Mouse (Mus musculus) CH12.LX (cell line): Measurements from ENCODE around the gene Nkrf. TPM values are rescaled to one million over a fixed set of nuclear protein-coding genes. Genes with fewer than 3 reads are reported as not detected.

Experiments
- DNase-seq: peaks from one replicate; pipeline ENCODE4 v3.0.0-alpha.2; 2013; ENCODE audit errors: extremely low read depth
- H3K27ac ChIP-seq: 2 replicates; pipeline ENCODE4 v1.5.1; 2012; ENCODE audit warnings: low read depth, mild to moderate bottlenecking, control low read depth, moderate library complexity; ENCODE audit not compliant: insufficient read depth
- H3K27me3 ChIP-seq: replicated peaks from 2 replicates; pipeline ENCODE3; 2012; ENCODE audit warnings: inconsistent platforms
- H3K36me3 ChIP-seq, 2 experiments: replicated peaks in 1 of 2; 2 replicates each; pipeline versions ENCODE3 to v1.6.1; 2012; ENCODE audit warnings: inconsistent platforms in 1 of 2, low read length in 1 of 2, mild to moderate bottlenecking in 1 of 2, mixed read lengths in 1 of 2, moderate library complexity in 1 of 2; ENCODE audit not compliant: control insufficient read depth in 1 of 2, insufficient read depth in 1 of 2
- H3K4me1 ChIP-seq, 2 experiments: 2 replicates each; pipeline ENCODE4 v1.6.1; 2012; ENCODE audit warnings: inconsistent platforms in 1 of 2, moderate library complexity in 1 of 2; ENCODE audit not compliant: insufficient read depth in 2 of 2, control insufficient read depth in 1 of 2
- H3K4me2 ChIP-seq: 2 replicates; pipeline ENCODE4 v1.6.1; 2012; ENCODE audit warnings: low read depth, mild to moderate bottlenecking, control low read depth; ENCODE audit not compliant: poor library complexity, insufficient read depth, severe bottlenecking
- H3K4me3 ChIP-seq, 3 experiments: fragments of 150-350 bp in 1 of 3; sonication (generic) in 1 of 3; replicated peaks in 1 of 3; 2 replicates each; pipeline versions ENCODE3 to v1.5.1; 2011 to 2012; ENCODE audit warnings: low read depth in 2 of 3, low read length in 2 of 3, mild to moderate bottlenecking in 2 of 3, moderate library complexity in 2 of 3, control low read depth in 1 of 3, improper control_type of control experiment in 1 of 3, inconsistent platforms in 1 of 3, mixed read lengths in 1 of 3; ENCODE audit not compliant: poor library complexity in 1 of 3
- H3K79me2 ChIP-seq: replicated peaks from 2 replicates; pipeline ENCODE4 v1.6.1; 2012; ENCODE audit warnings: mild to moderate bottlenecking, moderate library complexity; ENCODE audit not compliant: control insufficient read depth, poor library complexity, insufficient read depth, severe bottlenecking; ENCODE audit errors: extremely low read depth
- H3K9ac ChIP-seq: 2 replicates; pipeline ENCODE4 v1.6.1; 2012; ENCODE audit warnings: low read depth, mild to moderate bottlenecking, control low read depth, moderate library complexity; ENCODE audit not compliant: insufficient read depth
- H3K9me3 ChIP-seq: replicated peaks from 2 replicates; pipeline ENCODE3; 2012; ENCODE audit warnings: low read length, inconsistent platforms, mixed read lengths
- CHD1 ChIP-seq: IDR thresholded peaks from 2 replicates; pipeline ENCODE4 v1.6.1; 2012; ENCODE audit warnings: low read depth, low read length, improper control_type of control experiment, inconsistent platforms
- CHD2 ChIP-seq: IDR thresholded peaks from 2 replicates; pipeline ENCODE4 v1.6.1; 2011; ENCODE audit warnings: low read length, improper control_type of control experiment
- CTCF ChIP-seq, 2 experiments: IDR thresholded peaks in 1 of 2; conservative IDR thresholded peaks in 1 of 2; 2 replicates each; pipeline ENCODE4 v1.5.1; 2011 to 2012; ENCODE audit warnings: low read depth in 2 of 2, low read length in 2 of 2, improper control_type of control experiment in 1 of 2, inconsistent platforms in 1 of 2, mild to moderate bottlenecking in 1 of 2, moderate library complexity in 1 of 2
- E2F4 ChIP-seq: IDR thresholded peaks from 2 replicates; pipeline ENCODE4 v1.6.1; 2011; ENCODE audit warnings: low read depth, low read length, improper control_type of control experiment; ENCODE audit not compliant: insufficient replicate concordance
- ELF1 ChIP-seq: IDR thresholded peaks from 2 replicates; pipeline ENCODE4 v1.6.1; 2014; ENCODE audit warnings: low read depth, mild to moderate bottlenecking, inconsistent platforms, low read length, improper control_type of control experiment
- EP300 ChIP-seq: IDR thresholded peaks from 2 replicates; pipeline ENCODE4 v1.6.1; 2011; ENCODE audit warnings: low read length, improper control_type of control experiment
- GABPA ChIP-seq: IDR thresholded peaks from 2 replicates; pipeline ENCODE4 v1.6.1; 2012; ENCODE audit warnings: low read depth, low read length, improper control_type of control experiment, inconsistent platforms; ENCODE audit not compliant: insufficient replicate concordance
- HCFC1 ChIP-seq: IDR thresholded peaks from 2 replicates; pipeline ENCODE4 v1.6.1; 2012; ENCODE audit warnings: low read depth, mild to moderate bottlenecking, inconsistent platforms, low read length, improper control_type of control experiment
- IRF4 ChIP-seq: IDR thresholded peaks from 2 replicates; pipeline ENCODE4 v1.6.1; 2014; ENCODE audit warnings: low read depth, mild to moderate bottlenecking, inconsistent platforms, low read length, improper control_type of control experiment
- JUN ChIP-seq: IDR thresholded peaks from 2 replicates; pipeline ENCODE4 v1.6.1; 2011; ENCODE audit warnings: low read depth, mild to moderate bottlenecking, low read length, improper control_type of control experiment, moderate library complexity; ENCODE audit not compliant: insufficient read depth
- KAT2A ChIP-seq: IDR thresholded peaks from 2 replicates; pipeline ENCODE4 v1.6.1; 2012; ENCODE audit warnings: low read length, improper control_type of control experiment, inconsistent platforms; ENCODE audit not compliant: insufficient replicate concordance
- MAX ChIP-seq: IDR thresholded peaks from 2 replicates; pipeline ENCODE4 v1.6.1; 2011; ENCODE audit warnings: low read length, improper control_type of control experiment
- MAZ ChIP-seq: IDR thresholded peaks from 2 replicates; pipeline ENCODE4 v1.6.1; 2012; ENCODE audit warnings: low read depth, mild to moderate bottlenecking, inconsistent platforms, low read length, improper control_type of control experiment, moderate library complexity
- MEF2A ChIP-seq: IDR thresholded peaks from 2 replicates; pipeline ENCODE4 v1.6.1; 2014; ENCODE audit warnings: low read depth, mild to moderate bottlenecking, inconsistent platforms, low read length, improper control_type of control experiment, borderline replicate concordance
- MXI1 ChIP-seq: IDR thresholded peaks from 2 replicates; pipeline ENCODE4 v1.6.1; 2011; ENCODE audit warnings: mild to moderate bottlenecking, low read depth, low read length, improper control_type of control experiment
- MYC ChIP-seq: IDR thresholded peaks from 2 replicates; pipeline ENCODE4 v1.6.1; 2011; ENCODE audit warnings: low read depth, mild to moderate bottlenecking, improper control_type of control experiment, low read length
- PAX5 ChIP-seq: IDR thresholded peaks from 2 replicates; pipeline ENCODE4 v1.6.1; 2012; ENCODE audit warnings: low read length, inconsistent platforms, mixed read lengths
- POLR2A ChIP-seq: IDR thresholded peaks from 2 replicates; pipeline ENCODE4 v1.6.1; 2011; ENCODE audit warnings: low read depth, mild to moderate bottlenecking, improper control_type of control experiment, low read length
- POLR2AphosphoS2 ChIP-seq: IDR thresholded peaks from 2 replicates; pipeline ENCODE4 v1.6.1; 2011; ENCODE audit warnings: low read depth, low read length, improper control_type of control experiment
- RAD21 ChIP-seq: IDR thresholded peaks from 2 replicates; pipeline ENCODE4 v1.6.1; 2011; ENCODE audit warnings: low read depth, mild to moderate bottlenecking, low read length, improper control_type of control experiment, moderate library complexity
- RCOR1 ChIP-seq: conservative IDR thresholded peaks from 2 replicates; pipeline ENCODE4 v1.6.1; 2012; ENCODE audit warnings: low read depth, mild to moderate bottlenecking, inconsistent platforms, low read length, improper control_type of control experiment
- SIN3A ChIP-seq: IDR thresholded peaks from 2 replicates; pipeline ENCODE4 v1.6.1; 2012; ENCODE audit warnings: low read length, improper control_type of control experiment, inconsistent platforms
- SMC3 ChIP-seq: IDR thresholded peaks from 2 replicates; pipeline ENCODE4 v1.6.1; 2011; ENCODE audit warnings: low read depth, low read length, improper control_type of control experiment
- UBTF ChIP-seq: IDR thresholded peaks from 2 replicates; pipeline ENCODE4 v1.6.1; 2012; ENCODE audit warnings: low read depth, mild to moderate bottlenecking, inconsistent platforms, low read length, improper control_type of control experiment, moderate library complexity
- USF1 ChIP-seq: IDR thresholded peaks from 2 replicates; pipeline ENCODE4 v1.6.1; 2014; ENCODE audit warnings: low read depth, mild to moderate bottlenecking, inconsistent platforms, low read length, improper control_type of control experiment
- USF2 ChIP-seq: conservative IDR thresholded peaks from 2 replicates; pipeline ENCODE4 v1.6.1; 2011; ENCODE audit warnings: low read depth, low read length, improper control_type of control experiment
- ZC3H11A ChIP-seq: IDR thresholded peaks from 2 replicates; pipeline ENCODE4 v1.6.1; 2012; ENCODE audit warnings: low read depth, mild to moderate bottlenecking, inconsistent platforms, low read length, improper control_type of control experiment
- ZKSCAN1 ChIP-seq: IDR thresholded peaks from 2 replicates; pipeline ENCODE4 v1.6.1; 2012; ENCODE audit warnings: low read depth, inconsistent platforms, low read length, improper control_type of control experiment, borderline replicate concordance
- ZNF384 ChIP-seq: IDR thresholded peaks from 2 replicates; pipeline ENCODE4 v1.6.1; 2012; ENCODE audit warnings: low read depth, low read length, improper control_type of control experiment, inconsistent platforms
- dilution Hi-C: fragments of 300-500 bp; cut with MboI; formaldehyde crosslinking; loops from 2 replicates; pipeline ENCODE4 v1.14.3; 2020; ENCODE audit warnings: low sequenced_read_pairs; ENCODE audit not compliant: extremely low pct_unique_long_range_greater_than_20kb, extremely low pct_ligation_motif_present
- in situ Hi-C: fragments of 300-500 bp; cut with MboI; formaldehyde crosslinking; loops from 3 replicates; pipeline ENCODE4 v1.14.3; 2019; ENCODE audit warnings: low sequenced_read_pairs, low pct_ligation_motif_present, low pct_unique_long_range_greater_than_20kb, mixed read lengths
- polyA plus RNA-seq: library from polyadenylated mRNA; unstranded; fragments of >175 nt; gene quantifications from 2 replicates; pipeline ENCODE4 v1.2.1, GENCODE M21; 2012; ENCODE audit warnings: low read depth; ENCODE audit not compliant: insufficient read length
- total RNA-seq, 2 experiments: library from RNA; depleted of rRNA; stranded (reverse); fragments of 300-350 nt in 1 of 2; fragments of >200 nt in 1 of 2; gene quantifications; 2 replicates each; pipeline ENCODE4 v1.2.3; 2012 to 2014

Nkrf gene
- total and polyA plus RNA-seq, 3 experiments, result 7.0 to 19.7 (median 19.5) TPM

- Histone ChIP-seq H3K4me1 (peaks cover 0 to 8% of the 10 kb centered on the region in 2 experiments; a peak in 2 of 4 replicates), H3K9me3 (no peaks in the 10 kb centered on the region), H3K79me2 (peaks cover 18% of the 10 kb centered on the region; the same call in 1 of the 2 replicates), H3K27ac (no peak overlapping the region), H3K9ac (no peak overlapping the region; the same call in 1 of the 2 replicates), H3K4me2 (peak overlapping the region; percentile 56), H3K36me3 (peaks cover 0 to 4% of the 10 kb centered on the region in 2 experiments), H3K4me3 (peak overlapping the region in 2 of 3 experiments; percentile 38 to 50), H3K27me3 (no peaks in the 10 kb centered on the region)
- in situ Hi-C loops, result no loop called here
- DNase-seq, result no peak
- dilution Hi-C loops, result no loop called here
- TF ChIP-seq HCFC1 (no peak), ZNF384 (peak; percentile 44)
Observed at GRCm38 (mm10) chrX:36864609-36865328, 37.9 kb downstream of the Nkrf start.

GRCm38 (mm10) chrX:36863766-36864608 is 38.7 kb downstream of the Nkrf start:
- Histone ChIP-seq H3K9me3 (no peaks in the 10 kb centered on the region), H3K36me3 (peaks cover 0 to 6% of the 10 kb centered on the region in 2 experiments), H3K4me3 (peak overlapping the region; percentile 47 to 76 (median 50)), H3K4me2 (peak overlapping the region; percentile 21; the same call in 1 of the 2 replicates), H3K27me3 (no peaks in the 10 kb centered on the region), H3K9ac (peak overlapping the region; percentile 78), H3K27ac (peak overlapping the region; percentile 48; the same call in 1 of the 2 replicates), H3K4me1 (peaks cover 0 to 8% of the 10 kb centered on the region in 2 experiments; a peak in 2 of 4 replicates), H3K79me2 (peaks cover 18% of the 10 kb centered on the region; the same call in 1 of the 2 replicates)
- dilution Hi-C loops (no loop called here), in situ Hi-C loops (no loop called here)
- peak; percentile 83 for DNase-seq
- TF ChIP-seq RCOR1 (no peak), POLR2AphosphoS2 (no peak), USF2 (peak; percentile 77), KAT2A (no peak), ZKSCAN1 (no peak), GABPA (no peak), MEF2A (no peak), E2F4 (no peak), IRF4 (no peak), CHD2 (no peak), ZC3H11A (no peak), POLR2A (peak; percentile 44; the same call in 1 of the 2 replicates), HCFC1 (peak; percentile 72), PAX5 (no peak), CTCF (conservative IDR thresholded peaks at IDR 0.05 in 1 of 2, IDR thresholded peaks at IDR 0.05 in 1 of 2; ENCODE audit: low read depth in 2 of 2, low read length in 2 of 2) (no peak), SMC3 (no peak), CHD1 (peak; percentile 92), MXI1 (no peak), MAX (peak; percentile 67; the same call in 1 of the 2 replicates), JUN (no peak), MYC (no peak), SIN3A (peak; percentile 81), UBTF (no peak), ELF1 (peak; percentile 62), MAZ (no peak), RAD21 (no peak), EP300 (no peak), USF1 (peak; percentile 80)
